Mouse (Mus musculus): ENCODE results near the gene Mbnl2.

DNA sequence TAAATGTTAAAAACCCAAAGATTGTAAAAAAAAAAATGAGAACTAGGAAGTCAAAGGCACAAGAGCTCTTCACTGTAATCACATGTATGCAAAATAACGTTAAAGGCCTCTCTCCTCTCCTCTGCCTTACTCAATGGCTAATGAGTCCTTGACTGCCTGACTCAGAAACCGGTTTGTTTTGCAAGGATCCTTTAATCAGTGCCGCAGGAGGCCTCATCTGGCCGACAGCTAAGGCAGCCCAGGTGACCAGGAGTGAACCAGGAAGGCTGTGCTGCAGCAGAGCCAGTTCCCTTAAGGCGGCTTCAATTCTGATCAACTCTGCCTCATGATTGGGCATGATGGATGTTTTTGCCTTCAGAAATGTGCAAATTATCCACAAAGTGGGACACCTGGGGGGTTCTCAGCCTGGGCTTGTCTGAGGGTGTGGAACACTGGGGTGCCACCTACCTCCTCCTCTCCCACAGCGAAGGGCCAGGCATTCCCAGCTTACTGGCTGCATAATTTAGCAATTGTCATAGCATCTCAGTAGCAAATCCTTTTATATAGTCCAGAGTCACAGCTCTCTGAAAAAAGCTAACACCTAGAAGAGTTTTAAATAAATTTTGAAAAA is 43.0 kb downstream of the Mbnl2 start:
- TF ChIP-seq ETS1 (conservative IDR thresholded peaks at IDR 0.05; ENCODE audit: low read depth, low read length), result no peak
- no peak for TF ChIP-seq HCFC1 (IDR thresholded peaks at IDR 0.05; ENCODE audit: low read depth, low read length)
- no peak for TF ChIP-seq CTCF (conservative IDR thresholded peaks at IDR 0.05 in 1 of 2, IDR thresholded peaks at IDR 0.05 in 1 of 2; ENCODE audit: low read depth in 2 of 2, low read length in 2 of 2)
- TF ChIP-seq POLR2A (IDR thresholded peaks at IDR 0.05; ENCODE audit: low read depth, low read length), result no peak
- TF ChIP-seq E2F4 (IDR thresholded peaks at IDR 0.05; ENCODE audit: insufficient replicate concordance, low read depth, low read length), result no peak
- no peak for TF ChIP-seq ZKSCAN1 (IDR thresholded peaks at IDR 0.05; ENCODE audit: borderline replicate concordance, low read depth, low read length)
- TF ChIP-seq EP300 (IDR thresholded peaks at IDR 0.05; ENCODE audit: low read length), result no peak
- TF ChIP-seq SMC3 (IDR thresholded peaks at IDR 0.05; ENCODE audit: low read depth, low read length), result no peak
- no peak for TF ChIP-seq USF1 (IDR thresholded peaks at IDR 0.05; ENCODE audit: low read depth, low read length)
- TF ChIP-seq UBTF (IDR thresholded peaks at IDR 0.05; ENCODE audit: low read depth, low read length), result no peak
- no peak for TF ChIP-seq POLR2AphosphoS2 (IDR thresholded peaks at IDR 0.05; ENCODE audit: low read depth, low read length)
- no peak for TF ChIP-seq TBP (conservative IDR thresholded peaks at IDR 0.05; ENCODE audit: low read depth, low read length)
- TF ChIP-seq NELFE (IDR thresholded peaks at IDR 0.05; ENCODE audit: low read depth, low read length), result no peak

Measured in CH12.LX (cell line).